Mouse (Mus musculus) kidney, postnatal 36 days (tissue): ENCODE results near the gene Sox4.

Experiments
- DNase-seq, 2 experiments: peaks; one replicate each; pipeline ENCODE4 v3.0.0; 2021 to 2022; ENCODE audit warnings: mixed read lengths in 2 of 2

Sox4 gene

DNA sequence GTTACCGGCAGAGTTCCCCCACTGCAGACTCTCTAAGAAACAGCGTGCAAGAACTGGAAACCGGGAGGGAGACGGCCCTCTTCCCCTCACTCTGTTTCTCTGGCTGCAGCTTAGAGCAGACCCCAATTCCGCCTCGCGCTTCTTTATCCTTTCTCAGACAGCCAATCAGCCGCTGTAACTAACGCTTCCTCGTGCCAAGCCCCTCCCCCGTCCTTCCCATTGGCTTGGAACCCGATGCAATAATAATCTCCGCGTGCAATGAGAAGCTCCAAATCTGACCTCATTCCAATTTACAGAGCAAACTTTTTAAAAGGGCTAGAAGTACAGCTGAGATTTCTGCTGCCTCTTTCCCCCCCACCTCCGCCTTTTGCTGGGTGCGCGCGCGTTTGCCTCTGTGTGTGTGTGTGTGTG lies at the start of gene Sox4:
TSS of gene Sox4 (minus strand) at position 133 of the 411 bp plus-strand sequence.
- peak; percentile 97 to 98 for DNase-seq

DNA sequence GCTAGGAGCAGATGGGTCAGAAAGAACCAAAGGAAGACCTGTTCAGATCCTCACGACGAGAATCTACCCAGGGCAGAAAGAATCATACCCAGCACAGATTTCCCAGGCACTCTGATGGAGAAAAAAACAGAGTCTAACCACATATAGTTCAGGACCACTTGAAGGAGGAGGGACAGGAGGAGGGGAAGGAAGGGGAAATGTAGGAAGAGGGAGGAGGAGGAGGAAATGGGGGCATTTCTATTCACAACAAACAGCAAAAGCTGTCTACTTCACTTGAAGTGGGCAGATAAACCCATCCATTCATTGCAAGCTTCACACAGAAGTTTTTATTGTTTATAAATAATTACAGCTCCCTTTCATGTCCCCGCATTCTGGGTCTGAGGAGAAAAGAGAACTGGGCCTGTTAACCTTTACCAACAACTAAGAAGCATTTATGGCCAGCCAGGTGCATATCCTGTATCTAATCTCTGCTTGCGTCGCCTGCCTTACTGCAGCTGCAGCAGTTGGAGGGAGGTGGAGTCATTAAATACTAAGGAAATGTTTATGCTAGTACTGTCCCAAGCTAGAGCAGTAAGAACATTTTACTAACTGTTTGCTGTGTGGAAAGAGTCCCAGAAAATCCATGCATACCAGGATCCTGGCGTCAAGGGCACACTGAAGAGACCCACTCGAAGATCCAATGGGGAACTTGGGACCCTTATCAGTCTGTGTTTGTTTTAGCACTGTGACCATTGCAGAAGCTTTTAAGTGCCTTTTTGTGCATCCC lies 38.6 kb upstream of the Sox4 start:
- no peak for DNase-seq

DNA sequence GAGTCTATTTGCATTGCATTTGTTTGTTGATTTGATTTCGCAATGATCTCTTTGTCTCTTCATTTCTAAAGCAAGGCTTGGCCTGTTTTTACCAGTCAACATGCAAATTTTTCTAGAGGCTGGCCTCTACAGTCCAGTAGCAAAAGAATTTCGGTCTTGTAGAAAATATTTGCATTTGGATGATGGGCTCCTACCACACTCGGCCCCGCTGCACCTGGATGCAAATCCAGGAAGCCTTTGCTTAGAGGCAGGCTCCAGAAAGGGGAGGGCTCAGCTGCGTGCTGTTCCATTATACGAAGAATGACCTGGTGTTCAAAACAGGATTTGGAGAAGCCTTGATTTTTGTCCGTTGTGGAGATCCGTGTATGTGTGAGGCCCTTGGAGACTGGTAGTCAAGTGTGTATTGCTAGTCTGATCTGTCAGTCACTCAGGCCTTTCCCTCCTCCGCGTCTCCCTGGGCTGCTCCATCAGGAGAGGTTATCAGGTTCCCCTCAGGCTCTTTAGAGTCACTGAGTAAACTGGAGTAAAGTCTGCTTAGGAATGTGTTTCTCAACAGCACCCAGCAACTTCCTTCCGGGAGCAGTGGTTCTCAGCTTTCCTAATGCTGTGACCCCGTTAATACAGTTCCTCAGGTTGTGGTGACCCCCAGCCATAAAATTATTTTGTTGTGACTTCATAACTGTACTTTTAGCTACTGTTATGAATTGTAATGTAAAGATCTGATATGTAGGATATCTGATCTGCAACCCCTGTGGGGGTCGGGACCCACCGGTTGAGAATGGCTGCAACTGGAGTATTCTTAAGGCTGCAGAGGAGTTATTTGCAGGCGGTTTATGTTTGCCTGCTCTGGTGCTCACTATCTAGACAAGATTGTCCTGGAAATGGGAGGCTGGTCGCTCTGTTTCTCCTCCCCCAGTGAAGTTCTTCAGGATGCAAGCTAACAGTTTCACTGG lies 35.5 kb upstream of the Sox4 start:
- DNase-seq: peak; percentile 17 to 25

DNA sequence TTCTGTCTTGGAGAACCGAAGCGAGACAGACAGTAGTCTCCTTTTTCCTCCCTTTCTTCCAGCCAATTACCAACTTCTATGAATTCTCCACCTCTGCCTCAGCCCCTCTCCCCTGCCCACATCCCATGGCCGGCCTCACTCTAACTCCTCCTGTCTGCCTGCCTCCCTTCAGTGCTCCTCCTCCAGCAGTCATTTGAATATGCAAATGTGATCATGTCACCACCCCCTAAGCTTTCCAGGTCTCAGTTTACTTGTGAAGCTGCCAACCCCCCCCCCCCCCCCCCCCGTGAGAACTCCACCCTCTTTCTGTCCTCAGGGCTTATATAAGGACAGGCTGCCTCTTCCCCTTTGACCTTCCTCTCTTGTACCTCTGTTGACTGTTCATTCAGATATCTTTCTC lies 27.2 kb upstream of the Sox4 start:
- DNase-seq: no peak

DNA sequence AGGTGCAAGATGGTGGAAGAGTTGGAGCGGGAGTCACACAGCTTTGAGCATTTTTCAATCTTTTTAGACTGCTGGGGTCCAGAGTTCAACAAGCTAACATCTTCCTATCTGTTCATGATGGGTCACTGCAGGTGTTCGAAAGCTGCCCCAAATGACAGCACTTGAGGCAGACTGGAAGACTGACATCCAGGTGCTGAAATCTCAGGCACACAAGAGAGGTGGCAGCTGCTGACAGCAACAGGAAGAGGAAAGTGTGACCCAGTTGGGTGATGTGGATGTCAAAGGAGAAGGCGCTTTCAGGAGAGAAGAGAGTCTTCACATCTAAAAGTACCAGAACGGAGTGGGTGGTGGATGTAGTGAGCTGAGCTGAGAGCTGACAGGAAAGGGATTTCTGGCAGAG lies 21.5 kb upstream of the Sox4 start:
- no peak for DNase-seq

DNA sequence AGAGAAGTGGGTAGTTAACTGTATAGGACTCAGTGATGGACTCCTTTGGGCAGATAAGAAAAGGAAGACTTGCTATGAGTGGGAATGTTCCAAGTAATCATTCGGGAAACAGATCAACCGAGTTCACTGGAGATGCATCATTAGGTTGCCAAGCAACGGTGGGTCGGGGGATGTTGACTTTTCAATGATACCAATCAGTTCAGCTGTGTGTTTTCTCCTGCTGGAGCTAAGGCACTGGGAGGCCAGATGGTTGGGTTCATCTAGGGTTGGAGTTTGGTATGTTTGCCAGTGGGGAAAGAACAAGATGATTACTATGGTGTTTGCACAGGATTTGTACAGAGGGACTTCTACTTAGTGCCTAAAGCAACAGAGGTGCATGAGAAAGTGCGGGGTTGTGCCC lies 21.1 kb upstream of the Sox4 start:
- DNase-seq: no peak

DNA sequence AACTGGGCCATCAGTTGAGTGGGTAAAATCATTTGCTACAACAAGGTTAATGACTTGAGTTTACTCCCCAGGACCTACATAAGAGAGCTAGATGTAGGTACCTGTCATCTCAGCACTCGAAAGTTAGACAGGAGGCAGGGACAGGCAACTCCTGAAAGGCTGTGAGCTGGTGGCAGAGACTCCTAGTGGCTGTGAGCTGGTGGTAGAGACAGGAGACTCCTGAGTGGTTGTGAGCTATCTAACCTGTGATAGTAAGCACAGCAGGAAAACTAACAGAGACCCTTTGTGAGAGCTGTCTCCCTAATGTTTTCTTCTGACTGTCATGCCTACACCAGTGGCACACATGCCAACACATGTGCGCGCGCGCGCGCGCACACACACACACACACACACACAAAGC lies 7.4 kb upstream of the Sox4 start:
- DNase-seq: no peak

DNA sequence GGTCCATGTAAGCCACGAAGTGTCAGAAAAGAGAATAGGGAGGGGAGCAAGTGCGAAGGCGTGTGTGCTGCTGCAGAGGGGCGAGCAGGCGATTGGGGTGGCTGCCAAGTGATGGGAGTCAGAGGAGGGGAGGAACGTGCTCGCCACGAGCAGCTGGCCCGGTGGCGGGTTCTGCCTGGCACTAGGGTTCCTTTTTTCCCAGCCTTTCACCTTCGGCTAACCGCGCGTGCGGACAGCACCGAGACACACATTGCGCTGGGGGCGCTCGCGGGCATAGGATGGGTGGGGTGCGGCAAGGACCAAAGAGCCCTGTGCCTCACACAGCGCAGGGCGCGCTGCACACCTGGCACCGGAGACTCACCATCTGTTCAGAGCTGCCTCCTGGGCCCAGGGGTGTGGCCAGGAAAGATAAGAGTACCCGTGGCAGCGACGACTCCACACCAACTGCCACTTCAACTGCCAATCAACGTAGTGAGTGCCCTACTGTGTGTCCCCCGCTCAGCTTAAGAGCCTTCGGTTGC lies 6.0 kb upstream of the Sox4 start:
- DNase-seq: peak; percentile 84 to 93

DNA sequence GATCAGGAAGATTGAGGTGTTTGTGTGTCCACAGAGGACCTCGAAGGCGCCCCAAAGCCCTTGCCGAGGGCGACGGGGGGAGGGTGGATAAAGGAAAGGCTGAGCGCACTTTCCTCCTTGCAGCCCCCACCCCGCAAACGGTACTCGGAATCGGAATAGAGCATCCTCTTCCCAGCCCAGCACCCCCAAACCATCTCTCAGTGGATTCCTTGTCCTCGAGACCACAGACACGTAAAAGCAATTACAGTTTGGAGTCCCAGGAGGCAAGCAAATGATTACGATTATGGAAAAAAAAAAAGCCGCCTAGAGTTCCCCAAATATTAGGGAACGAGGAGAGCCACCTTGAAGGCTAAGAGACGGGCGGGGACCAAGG lies 5.5 kb upstream of the Sox4 start:
- DNase-seq: peak in 1 of 2 experiments; percentile 5

DNA sequence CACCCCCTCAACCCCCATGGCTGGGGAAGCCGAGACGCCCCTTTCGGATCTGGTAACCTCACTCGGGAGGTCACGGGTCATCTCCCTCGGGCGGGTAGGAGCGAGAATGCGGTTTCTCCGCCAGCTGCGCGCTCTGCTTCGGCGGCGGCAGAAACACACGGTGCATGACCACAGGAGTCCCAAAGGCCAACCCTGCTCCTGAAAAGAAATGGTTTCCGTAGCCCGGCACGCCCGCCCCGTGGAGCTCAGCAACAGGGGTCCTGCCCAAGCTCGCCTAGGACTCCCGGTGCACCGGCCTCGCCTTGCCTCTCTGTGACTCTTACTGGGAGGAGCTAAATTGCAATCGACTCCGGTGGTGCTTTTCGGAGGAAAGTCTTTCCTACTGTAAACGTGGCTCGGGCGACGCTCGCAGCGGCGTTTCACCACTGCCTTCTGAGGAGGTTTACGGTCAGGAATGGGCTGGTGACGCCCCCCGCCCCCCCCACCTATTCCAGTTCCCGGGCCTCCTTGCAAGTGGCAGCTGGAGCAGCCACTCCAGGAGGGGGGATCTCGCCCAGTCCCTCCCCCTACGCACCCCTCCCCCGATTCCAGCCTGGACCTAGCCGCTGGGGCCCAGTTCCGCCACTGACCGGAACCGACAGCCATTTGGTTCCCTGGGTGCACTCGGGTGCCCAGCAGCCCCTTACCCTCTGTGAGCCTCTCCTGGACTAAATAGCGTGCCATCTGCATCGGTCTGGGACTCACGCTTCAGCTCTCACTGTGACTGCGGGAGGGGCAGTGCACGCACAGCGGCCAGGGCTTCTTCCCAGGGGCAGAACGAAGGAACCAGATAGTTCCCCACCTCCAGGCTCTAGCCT lies 4.9 kb upstream of the Sox4 start:
- peak; percentile 71 to 83 for DNase-seq

DNA sequence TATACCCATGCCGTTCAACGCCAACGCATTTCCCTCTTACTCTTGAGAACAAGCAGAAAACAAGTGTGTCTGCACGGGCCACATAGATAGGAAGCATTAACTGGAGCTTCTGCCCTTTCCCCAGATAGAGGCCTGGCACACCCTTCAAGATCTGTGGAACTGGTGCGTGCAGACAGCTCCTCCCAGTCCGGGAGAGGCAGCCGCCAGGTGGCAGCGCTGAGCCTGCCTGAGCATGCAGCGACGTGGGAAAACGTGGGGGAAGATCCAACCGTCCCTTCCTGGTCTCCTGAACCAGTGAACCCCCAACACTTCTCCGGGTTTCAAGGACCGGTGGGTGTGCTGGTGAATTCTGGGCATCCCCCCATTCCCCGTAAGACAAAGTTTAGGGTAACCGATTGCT lies 4.3 kb upstream of the Sox4 start:
- DNase-seq: peak; percentile 95 to 99

DNA sequence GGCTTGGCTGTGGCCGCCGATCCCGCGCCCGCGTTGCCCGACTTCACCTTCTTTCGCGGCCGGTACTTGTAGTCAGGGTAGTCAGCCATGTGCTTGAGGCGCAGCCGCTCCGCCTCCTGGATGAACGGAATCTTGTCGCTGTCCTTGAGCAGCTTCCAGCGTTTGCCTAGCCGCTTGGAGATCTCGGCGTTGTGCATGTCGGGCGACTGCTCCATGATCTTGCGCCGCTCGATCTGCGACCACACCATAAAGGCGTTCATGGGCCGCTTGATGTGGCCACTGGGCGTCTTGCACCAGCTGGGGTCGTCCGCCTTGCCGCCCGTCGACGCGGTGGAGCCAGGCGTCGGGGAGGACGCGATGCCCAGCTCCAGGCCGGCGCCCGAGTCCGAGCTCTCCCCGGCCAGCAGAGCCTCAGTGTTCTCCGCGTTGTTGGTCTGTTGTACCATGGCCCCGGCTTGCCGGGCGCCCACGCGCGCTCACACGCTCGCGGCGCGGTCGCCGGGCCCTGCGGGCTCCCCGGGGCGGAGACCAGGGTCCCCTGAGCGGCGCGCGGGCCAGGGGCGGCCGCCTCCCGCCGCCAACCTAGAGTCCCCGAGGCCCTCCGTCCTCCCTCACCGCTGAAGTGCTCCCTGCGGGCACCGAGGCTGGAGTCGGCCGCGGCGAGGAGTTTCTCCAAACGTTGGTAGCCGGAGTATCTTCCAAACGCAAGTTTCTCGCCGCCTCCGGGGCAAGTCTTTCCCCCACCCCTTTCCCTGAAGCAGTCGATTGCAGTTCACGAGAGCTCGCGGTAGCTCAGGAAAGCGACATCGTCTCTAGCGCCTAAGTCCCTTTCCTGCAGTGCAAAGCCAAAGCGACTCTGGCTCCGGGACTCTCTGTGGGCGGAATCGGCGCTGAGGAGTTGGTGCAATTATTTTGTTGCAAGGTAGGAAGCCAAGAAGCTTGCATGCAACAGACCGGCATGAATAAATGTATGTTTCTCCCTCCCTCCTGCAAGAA lies 639 bp downstream of the Sox4 start:
- peak; percentile 62 to 74 for DNase-seq

DNA sequence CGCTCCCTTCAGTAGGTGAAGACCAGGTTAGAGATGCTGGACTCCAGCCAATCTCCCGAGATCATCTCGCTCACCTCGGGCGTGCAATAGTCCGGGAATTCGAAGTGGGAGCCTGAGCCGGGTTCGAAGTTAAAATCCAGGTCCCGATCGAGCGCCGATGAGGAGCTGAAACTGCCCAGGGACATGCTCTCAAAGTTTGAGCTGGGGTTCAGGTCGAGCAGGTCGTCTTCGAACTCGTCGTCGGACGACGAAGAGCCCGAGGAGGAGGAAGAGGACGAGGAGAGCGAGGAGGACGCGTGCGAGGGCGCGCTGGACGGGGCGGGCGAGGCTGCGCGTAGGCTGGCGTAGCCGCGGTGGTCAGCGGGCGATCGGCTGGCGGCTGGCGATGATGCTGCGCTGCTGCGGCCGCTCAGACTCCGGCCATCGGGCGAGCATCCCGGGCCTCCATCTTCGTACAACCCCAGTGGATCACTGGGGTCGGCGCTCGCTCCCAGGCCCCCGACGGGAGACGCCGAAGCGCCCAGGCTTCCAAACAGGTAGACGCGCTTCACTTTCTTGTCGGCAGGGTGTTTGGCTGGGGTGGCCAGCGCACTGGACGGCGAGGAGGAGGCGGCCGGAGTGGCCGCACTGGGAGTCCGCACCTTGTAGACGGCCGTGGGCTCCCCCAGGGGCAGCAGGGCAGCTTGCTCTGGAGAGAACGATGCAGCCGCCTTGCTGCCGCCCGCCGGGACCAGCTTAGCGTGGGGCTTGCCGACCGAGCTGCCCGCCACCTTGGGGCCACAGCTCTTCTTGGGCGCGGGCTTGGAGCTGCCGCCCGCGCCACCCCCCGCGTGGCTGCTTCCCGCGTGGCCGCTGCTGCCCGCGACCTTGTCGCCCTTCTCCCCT lies 1.6 kb downstream of the Sox4 start:
- DNase-seq: peak; percentile 33 to 61

DNA sequence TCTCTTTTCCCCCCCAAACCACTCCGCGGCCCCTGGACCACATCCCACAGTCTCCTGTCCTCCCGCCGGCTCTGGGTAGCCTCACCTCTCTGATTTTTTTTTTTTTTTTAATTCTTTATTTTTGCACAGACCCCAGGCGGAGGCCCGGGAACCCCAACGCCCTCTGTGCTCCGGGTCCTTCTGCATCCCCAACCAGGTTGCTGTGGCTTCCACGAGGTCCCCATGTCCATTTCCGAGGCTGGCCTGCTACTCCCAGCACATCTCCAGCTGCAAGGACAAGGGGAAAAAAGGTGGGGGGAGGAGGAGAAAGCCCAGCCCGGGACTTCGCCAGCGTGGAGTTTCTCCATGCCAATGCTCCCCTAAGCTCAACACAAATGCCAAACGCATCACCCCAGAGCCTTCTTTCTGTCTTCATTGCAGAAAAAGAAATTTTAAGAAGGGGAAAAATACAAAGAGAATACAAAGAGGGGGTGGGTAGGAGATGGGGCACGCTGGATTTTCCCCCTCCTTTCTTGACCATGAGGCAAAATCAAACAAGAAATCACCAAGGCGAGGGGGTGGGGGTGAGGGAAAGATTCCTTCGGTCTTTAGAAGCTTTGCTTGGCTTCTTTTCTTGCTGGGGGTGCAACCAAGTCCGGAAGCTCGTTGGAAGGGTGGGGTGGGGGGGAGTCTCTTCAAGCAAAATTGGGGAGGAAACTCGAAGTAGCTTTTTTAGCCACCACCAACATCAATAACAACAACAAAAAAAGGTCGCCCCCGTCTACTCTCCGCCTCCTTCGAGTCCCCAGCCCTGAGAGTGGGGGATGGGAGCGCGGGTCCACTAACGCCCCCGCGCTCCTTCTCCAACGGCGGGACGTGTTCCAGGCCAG lies 2.7 kb downstream of the Sox4 start:
- DNase-seq: peak; percentile 47 to 60

DNA sequence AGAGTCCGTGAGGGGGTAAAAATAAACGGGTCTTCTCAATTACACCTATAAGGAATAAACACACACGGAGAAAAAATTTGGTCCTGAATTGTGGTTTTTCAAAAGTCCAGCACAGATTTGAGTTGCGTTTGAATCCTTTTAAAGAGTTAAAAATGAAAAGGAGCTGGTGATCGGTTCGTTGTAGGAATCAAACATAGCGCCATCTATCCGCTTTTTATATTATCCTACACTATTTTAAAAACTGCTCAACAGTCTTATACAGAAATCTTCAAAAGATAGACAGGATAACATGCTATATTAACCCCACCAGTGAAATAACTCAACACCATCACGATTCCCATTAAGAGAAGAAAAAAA lies 3.3 kb downstream of the Sox4 start:
- DNase-seq: peak in 1 of 2 experiments; percentile 28

DNA sequence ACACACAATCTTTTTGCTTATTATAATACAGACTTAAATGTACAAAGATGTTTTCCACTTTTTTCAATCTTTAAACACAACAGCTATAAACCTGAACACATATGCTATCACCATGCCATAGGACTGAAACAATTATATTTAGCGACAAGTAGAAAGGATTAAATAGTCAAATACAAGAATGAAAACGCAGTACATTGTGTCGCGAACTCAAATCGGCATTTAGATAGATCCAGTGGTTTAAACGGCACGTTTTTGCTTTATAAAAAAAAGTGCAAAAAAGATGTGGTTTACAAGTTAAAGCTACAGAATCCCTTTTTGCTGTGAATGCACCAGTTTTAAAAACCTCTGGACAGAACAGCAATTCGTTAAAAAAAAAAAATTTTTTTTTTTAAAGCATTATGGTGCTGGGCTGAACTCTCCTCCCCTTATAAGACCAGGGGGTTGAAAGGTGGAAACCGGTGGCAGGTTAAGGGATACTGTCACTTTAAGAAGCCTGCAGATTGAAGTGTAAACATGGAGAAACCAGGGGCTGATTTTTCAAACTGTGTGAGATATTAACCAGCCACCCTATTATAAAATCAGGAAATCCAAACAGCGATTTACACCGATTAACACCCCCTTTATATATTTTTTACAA lies 4.1 kb downstream of the Sox4 start:
- peak; percentile 11 to 42 for DNase-seq

DNA sequence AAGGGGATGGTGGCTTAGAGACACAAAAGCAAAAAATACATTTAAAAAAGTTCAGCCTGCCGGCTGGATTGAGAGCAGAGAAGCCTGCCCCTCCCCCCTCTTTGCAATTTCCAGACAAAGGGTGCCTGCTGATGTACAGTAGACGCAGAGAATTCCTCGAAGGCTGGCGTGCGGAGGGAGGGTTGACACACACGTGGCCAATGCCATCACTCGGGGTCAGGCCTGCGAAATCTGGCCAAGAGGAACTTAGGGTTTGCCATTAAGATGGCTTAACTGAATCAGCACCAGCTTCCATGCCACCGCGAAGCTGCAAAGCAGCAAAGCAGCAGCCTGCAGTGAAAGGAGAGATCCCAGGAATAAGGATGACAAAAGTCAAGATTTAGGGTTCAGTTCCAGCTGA lies 5.0 kb downstream of the Sox4 start:
- peak; percentile 23 to 45 for DNase-seq

DNA sequence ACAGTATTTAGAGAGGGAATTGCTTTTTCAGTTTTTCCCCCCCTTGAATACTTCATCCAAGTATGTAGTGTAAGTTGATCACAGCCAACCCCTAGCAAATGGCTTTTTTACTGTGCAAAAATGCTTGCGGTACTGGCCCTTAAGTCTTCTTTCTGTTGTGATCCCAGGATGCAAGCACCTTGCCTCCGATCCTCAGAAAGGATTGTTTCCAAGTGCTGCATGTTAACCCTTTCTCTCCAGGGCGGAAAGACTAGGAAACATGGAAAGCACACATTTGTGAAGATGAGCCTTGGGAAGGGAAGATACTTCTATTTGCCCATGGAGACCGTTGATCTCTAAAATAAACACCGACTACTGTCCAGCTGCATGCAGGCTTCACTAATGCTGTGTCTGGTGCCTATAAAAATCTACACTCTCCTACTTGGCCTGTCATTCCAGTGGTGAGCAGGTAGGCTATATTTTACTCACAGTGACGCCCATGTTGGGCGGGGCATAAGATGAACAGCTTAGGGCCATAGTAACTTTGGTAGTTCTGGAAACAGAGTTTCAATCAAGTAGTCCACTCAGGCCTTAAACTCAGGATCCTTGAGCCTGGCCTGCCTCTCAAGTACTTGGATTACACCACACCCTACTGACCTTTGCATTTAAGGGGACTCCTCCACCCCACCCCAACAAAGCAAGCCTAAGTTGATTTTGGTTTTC lies 5.6 kb downstream of the Sox4 start:
- no peak for DNase-seq
